Mouse (Mus musculus) spleen, adult 2 months (tissue): ENCODE data around the gene Kdm1a. TPM values are rescaled to one million over a fixed set of nuclear protein-coding genes. Genes with fewer than 3 reads are reported as not detected.

Experiments
- DNase-seq, 2 experiments: peaks; one replicate each; pipeline versions ENCODE4 v3.0.0 to v3.0.0-alpha.2; 2012 to 2021; ENCODE audit warnings: low spot score in 2 of 2, low read depth in 1 of 2
- H3K27ac ChIP-seq: fragments of 200-500 bp; 2 replicates; pipeline ENCODE4 v1.5.1; 2012; ENCODE audit warnings: low read length, inconsistent platforms; ENCODE audit not compliant: insufficient read depth
- H3K27me3 ChIP-seq: fragments of 200-500 bp; 2 replicates; pipeline ENCODE4 v1.6.1; 2012; ENCODE audit warnings: mild to moderate bottlenecking, moderate library complexity, low read length, inconsistent platforms; ENCODE audit not compliant: control insufficient read depth, insufficient read depth
- H3K36me3 ChIP-seq: fragments of 200-500 bp; 2 replicates; pipeline ENCODE4 v1.6.1; 2012; ENCODE audit warnings: mild to moderate bottlenecking, low read length, inconsistent platforms; ENCODE audit not compliant: control insufficient read depth, insufficient read depth
- H3K4me1 ChIP-seq: fragments of 200-500 bp; 2 replicates; pipeline ENCODE4 v1.6.1; 2011; ENCODE audit warnings: inconsistent platforms; ENCODE audit not compliant: control insufficient read depth, insufficient read depth, insufficient read length
- H3K4me3 ChIP-seq: fragments of 200-500 bp; 2 replicates; pipeline ENCODE4 v1.5.1; 2011; ENCODE audit warnings: mild to moderate bottlenecking, inconsistent platforms; ENCODE audit not compliant: insufficient read depth, insufficient read length; ENCODE audit errors: extremely low read depth
- CTCF ChIP-seq: fragments of 200-500 bp; IDR thresholded peaks from 2 replicates; pipeline ENCODE4 v1.5.1; 2011; ENCODE audit warnings: mild to moderate bottlenecking, inconsistent platforms; ENCODE audit not compliant: insufficient read depth, insufficient read length, insufficient replicate concordance; ENCODE audit errors: extremely low read depth
- POLR2A ChIP-seq: fragments of 200-500 bp; IDR thresholded peaks from 2 replicates; pipeline ENCODE4 v1.6.1; 2011; ENCODE audit warnings: low read depth, low read length, inconsistent platforms
- WGBS: fragments of 180-500 bp; shearing (Covaris S2); methylation state at CpG from one replicate; pipeline ENCODE4 v1.1.7; 2018; 5-methylcytosine and 5-hydroxymethylcytosine counted together
- polyA plus RNA-seq: library from polyadenylated mRNA; depleted of rRNA; stranded (reverse); fragments of >200 nt; gene quantifications from 2 replicates; pipeline ENCODE4 v1.2.3, GENCODE M21; 2012; rRNA removed

Gene Kdm1a
- polyA plus RNA-seq, result 19.0 and 20.1 TPM in 2 replicates

GRCm38 (mm10) chr4:136602568-136602967, at the start of gene Kdm1a:
Gene Kdm1a (minus strand): TSS chr4:136602723.
- TF ChIP-seq CTCF (peak; percentile 92), POLR2A (peak; percentile 52)
- Histone ChIP-seq H3K27ac (peak within 1 kb of the TSS; percentile 77), H3K27me3 (no peaks in the 10 kb centered on the region), H3K4me1 (peaks cover 2% of the 10 kb centered on the region; the same call in 1 of the 2 replicates), H3K4me3 (peak within 1 kb of the TSS; percentile 73), H3K36me3 (no peaks in the 10 kb centered on the region)
- WGBS, result under 1% methylated on average over 45 of the region's 45 CpGs
- peak; percentile 87 to 94 for DNase-seq

GRCm38 (mm10) chr4:136651882-136652527, 49.5 kb upstream of the Kdm1a start:
- no peak overlapping the region for H3K27ac ChIP-seq
- no peaks in the 10 kb centered on the region for H3K4me1 ChIP-seq
- 85% methylated on average over 13 of the region's 13 CpGs for WGBS
- H3K27me3 ChIP-seq, result no peaks in the 10 kb centered on the region
- TF ChIP-seq CTCF, result no peak
- TF ChIP-seq POLR2A, result no peak
- DNase-seq, result no peak
- no peaks in the 10 kb centered on the region for H3K36me3 ChIP-seq
- no peak overlapping the region for H3K4me3 ChIP-seq

GRCm38 (mm10) chr4:136651357-136651811, 48.9 kb upstream of the Kdm1a start:
- peak; percentile 62; the same call in 1 of the 2 replicates for TF ChIP-seq CTCF
- TF ChIP-seq POLR2A, result no peak
- H3K27me3 ChIP-seq, result no peaks in the 10 kb centered on the region
- H3K36me3 ChIP-seq, result no peaks in the 10 kb centered on the region
- no peaks in the 10 kb centered on the region for H3K4me1 ChIP-seq
- H3K27ac ChIP-seq, result no peak overlapping the region
- no peak for DNase-seq
- no peak overlapping the region for H3K4me3 ChIP-seq
- WGBS, result 65% methylated on average over 3 of the region's 3 CpGs

- no peaks in the 10 kb centered on the region for H3K4me1 ChIP-seq
- H3K27ac ChIP-seq, result no peak overlapping the region
- no peak overlapping the region for H3K4me3 ChIP-seq
- H3K27me3 ChIP-seq, result no peaks in the 10 kb centered on the region
- TF ChIP-seq POLR2A (no peak), CTCF (no peak)
- DNase-seq, result no peak
- no peaks in the 10 kb centered on the region for H3K36me3 ChIP-seq
- 86% methylated on average over 8 of the region's 8 CpGs for WGBS
These were observed 47.7 kb upstream of the Kdm1a start for GRCm38 (mm10) chr4:136650261-136650660.

DNA sequence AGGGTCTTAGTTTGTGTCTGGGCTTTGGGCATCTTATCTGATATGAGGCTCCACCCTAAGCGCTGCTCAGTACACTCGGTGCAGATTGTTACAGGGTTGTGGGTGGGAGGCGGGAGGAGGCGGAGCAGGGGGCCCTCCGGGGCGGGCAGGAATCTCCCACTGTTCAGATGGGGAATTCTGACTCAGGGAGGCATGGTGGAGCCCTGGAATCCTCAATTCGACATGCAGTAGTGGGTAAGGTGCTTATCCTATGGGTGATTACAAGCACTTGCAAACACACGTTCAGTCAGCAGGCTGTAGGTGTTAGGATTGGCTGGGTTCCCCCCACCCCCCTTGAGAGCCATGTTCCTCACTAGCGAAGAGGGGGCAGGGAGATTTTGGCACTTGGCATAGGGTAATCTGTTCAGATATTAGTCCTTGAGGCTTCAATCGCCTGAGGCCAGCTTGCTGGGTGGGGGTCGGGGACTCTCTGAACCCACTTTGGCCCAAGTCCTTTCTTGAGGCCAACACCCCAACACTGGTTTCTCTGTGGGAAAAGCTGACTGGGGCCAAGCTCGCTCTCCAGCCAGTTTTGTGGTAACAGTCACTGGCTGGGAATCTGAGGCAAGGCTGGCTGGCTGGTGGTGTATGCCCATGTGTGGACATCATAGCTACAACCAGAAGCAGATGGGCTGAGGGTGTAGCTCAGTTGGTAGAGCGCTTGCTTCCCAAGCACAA, 47.1 kb upstream of the Kdm1a start:
- Histone ChIP-seq H3K27me3 (no peaks in the 10 kb centered on the region), H3K4me1 (no peaks in the 10 kb centered on the region), H3K27ac (no peak overlapping the region), H3K36me3 (no peaks in the 10 kb centered on the region), H3K4me3 (no peak overlapping the region)
- TF ChIP-seq POLR2A, result no peak
- TF ChIP-seq CTCF, result no peak
- no peak for DNase-seq
- WGBS, result 73% methylated on average over 13 of the region's 13 CpGs

- Histone ChIP-seq H3K36me3 (no peaks in the 10 kb centered on the region), H3K4me1 (no peaks in the 10 kb centered on the region), H3K27me3 (no peaks in the 10 kb centered on the region), H3K27ac (no peak overlapping the region), H3K4me3 (no peak overlapping the region)
- DNase-seq, result peak; percentile 23 to 63
- 48% methylated on average over 11 of the region's 11 CpGs for WGBS
- TF ChIP-seq POLR2A (no peak), CTCF (peak; percentile 80; the same call in 1 of the 2 replicates)
These were observed 46.5 kb upstream of the Kdm1a start for GRCm38 (mm10) chr4:136648922-136649479.
